Mouse (Mus musculus) thymus, adult 2 months (tissue): ENCODE results near the gene Rpap3. TPM values are rescaled to one million over a fixed set of nuclear protein-coding genes. Genes with fewer than 3 reads are reported as not detected.

Experiments used
- DNase-seq: peaks from one replicate; pipeline ENCODE4 v3.0.0; 2021
- H3K27ac ChIP-seq: fragments of 200-500 bp; 2 replicates; pipeline ENCODE4 v1.5.1; 2012; ENCODE audit warnings: low read length, control low read depth; ENCODE audit not compliant: control insufficient read depth, insufficient read depth
- H3K27me3 ChIP-seq: fragments of 200-500 bp; 2 replicates; pipeline ENCODE4 v1.6.1; 2012; ENCODE audit warnings: mild to moderate bottlenecking, low read length, moderate library complexity, mixed read lengths; ENCODE audit not compliant: control insufficient read depth, insufficient read depth
- H3K36me3 ChIP-seq: fragments of 200-500 bp; 2 replicates; pipeline ENCODE4 v1.6.1; 2012; ENCODE audit warnings: mild to moderate bottlenecking, low read length, moderate library complexity; ENCODE audit not compliant: control insufficient read depth, insufficient read depth
- H3K4me1 ChIP-seq: fragments of 200-500 bp; replicated peaks from 2 replicates; pipeline ENCODE4 v1.6.1; 2012; ENCODE audit warnings: low read length; ENCODE audit not compliant: control insufficient read depth, insufficient read depth
- H3K4me3 ChIP-seq: fragments of 200-500 bp; 2 replicates; pipeline ENCODE4 v1.5.1; 2012; ENCODE audit warnings: mild to moderate bottlenecking, low read length, control low read depth, moderate library complexity; ENCODE audit not compliant: control insufficient read depth, insufficient read depth
- CTCF ChIP-seq: fragments of 200-500 bp; IDR thresholded peaks from 2 replicates; pipeline ENCODE4 v1.5.1; 2012; ENCODE audit warnings: mild to moderate bottlenecking, control low read depth, low read length, moderate library complexity, borderline replicate concordance; ENCODE audit not compliant: control insufficient read depth, poor library complexity, insufficient read depth; ENCODE audit errors: extremely low read depth
- POLR2A ChIP-seq: fragments of 200-500 bp; IDR thresholded peaks from 2 replicates; pipeline ENCODE4 v1.6.1; 2012; ENCODE audit warnings: mild to moderate bottlenecking, low read length, control low read depth, moderate library complexity; ENCODE audit not compliant: control insufficient read depth, poor library complexity, insufficient read depth; ENCODE audit errors: extremely low read depth
- WGBS: fragments of 180-500 bp; shearing (Covaris S2); methylation state at CpG from one replicate; pipeline ENCODE4 v1.1.7; 2018; 5-methylcytosine and 5-hydroxymethylcytosine counted together
- polyA plus RNA-seq: library from polyadenylated mRNA; depleted of rRNA; stranded (reverse); fragments of >200 nt; gene quantifications from 2 replicates; pipeline ENCODE4 v1.2.3, GENCODE M21; 2012

Gene Rpap3
- polyA plus RNA-seq, 1 experiment: 6.0 TPM

DNA sequence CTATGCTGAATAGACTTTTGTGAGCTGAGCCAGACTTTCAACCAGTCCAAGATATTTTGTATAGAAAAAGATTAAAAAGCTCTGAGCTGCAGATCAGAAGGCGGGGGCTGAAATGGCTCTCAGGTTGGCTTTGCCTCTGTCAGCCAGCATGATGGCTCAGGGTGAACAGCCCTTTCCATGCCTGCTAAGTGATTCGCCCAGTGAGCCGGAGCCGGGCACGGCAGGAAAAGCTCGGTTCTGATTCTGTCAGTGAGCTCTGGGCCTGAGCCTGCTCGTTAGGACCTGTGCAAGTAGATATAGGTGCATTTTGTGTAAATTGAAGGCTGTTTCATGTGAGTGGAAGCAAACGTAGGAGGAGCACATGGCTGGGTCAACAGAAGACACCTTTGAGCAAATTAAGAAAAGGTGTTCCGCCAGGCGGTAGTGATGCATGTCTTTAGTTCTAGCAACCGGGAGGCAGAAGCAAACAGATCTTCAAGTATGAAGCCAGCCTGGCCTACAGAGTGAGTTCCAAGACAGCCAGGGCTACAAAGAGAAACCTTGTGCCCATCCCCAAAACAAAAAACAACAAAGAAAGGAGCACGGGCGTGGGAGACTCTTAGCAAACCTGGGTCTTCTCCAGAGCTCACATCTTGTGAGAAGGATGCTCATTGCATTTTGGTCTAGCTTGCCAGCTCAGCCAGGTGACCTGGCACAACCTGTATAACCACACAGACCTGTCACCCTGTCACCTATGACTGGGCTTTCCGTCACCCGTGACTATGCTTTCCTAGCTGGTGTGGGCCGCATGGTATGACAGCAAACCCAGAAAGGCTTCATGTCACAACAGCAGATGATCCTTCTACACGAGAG, 18.9 kb upstream of the Rpap3 start:
- Histone ChIP-seq H3K4me1 (peaks cover 90% of the 10 kb centered on the region), H3K27ac (peak overlapping the region; percentile 95), H3K36me3 (no peaks in the 10 kb centered on the region), H3K27me3 (no peaks in the 10 kb centered on the region), H3K4me3 (no peak overlapping the region)
- DNase-seq: no peak
- 73% methylated on average over 17 of the region's 17 CpGs for WGBS
- TF ChIP-seq POLR2A (no peak), CTCF (no peak)

DNA sequence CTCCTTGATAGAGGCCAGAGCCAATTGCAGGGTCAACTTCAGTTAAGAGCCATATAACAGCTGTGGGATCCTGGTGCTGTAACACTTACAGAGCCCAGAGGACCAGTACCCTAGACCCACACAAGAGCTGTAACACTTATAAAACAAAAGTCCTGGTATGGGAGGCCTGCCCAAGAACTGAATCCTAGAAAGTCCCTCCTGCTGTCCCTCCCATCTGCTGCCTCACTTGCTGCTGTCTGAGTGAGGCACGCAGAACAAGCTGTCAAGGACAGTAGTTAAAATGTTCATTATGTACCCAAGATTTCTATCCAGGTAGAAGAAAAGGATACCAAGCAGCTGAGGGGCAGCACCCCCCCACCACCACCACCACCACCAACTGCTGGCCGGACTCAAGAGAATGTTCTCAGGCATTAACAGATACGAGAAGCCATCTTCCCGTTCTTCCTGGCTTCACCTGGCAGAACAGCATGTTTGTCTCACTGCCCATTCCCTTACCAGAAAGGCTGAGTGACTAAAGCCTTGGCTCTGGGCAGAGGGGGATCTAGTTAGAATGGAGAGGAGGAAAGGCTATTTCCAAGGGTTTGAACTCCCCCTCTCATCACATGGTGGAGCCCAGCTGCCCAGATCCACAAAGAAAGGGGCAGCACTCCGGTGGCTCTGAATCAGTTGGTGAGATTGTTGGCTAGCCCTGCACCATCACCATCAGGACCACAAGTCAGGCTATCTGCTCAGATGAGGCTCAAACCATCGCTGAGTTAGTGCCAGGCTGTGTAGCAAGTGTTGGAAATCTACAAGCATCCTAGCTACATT, 18.1 kb upstream of the Rpap3 start:
- no peak for TF ChIP-seq CTCF
- no peak for TF ChIP-seq POLR2A
- WGBS: 88% methylated on average over 6 of the region's 6 CpGs
- Histone ChIP-seq H3K4me3 (no peak overlapping the region), H3K36me3 (peaks cover 5% of the 10 kb centered on the region; the same call in 1 of the 2 replicates), H3K27me3 (no peaks in the 10 kb centered on the region), H3K4me1 (peaks cover 88% of the 10 kb centered on the region), H3K27ac (peak overlapping the region; percentile 20; the same call in 1 of the 2 replicates)
- DNase-seq: no peak

GRCm38 (mm10) chr15:97721008-97721701, 15.5 kb upstream of the Rpap3 start:
- H3K27me3 ChIP-seq: no peaks in the 10 kb centered on the region

DNA sequence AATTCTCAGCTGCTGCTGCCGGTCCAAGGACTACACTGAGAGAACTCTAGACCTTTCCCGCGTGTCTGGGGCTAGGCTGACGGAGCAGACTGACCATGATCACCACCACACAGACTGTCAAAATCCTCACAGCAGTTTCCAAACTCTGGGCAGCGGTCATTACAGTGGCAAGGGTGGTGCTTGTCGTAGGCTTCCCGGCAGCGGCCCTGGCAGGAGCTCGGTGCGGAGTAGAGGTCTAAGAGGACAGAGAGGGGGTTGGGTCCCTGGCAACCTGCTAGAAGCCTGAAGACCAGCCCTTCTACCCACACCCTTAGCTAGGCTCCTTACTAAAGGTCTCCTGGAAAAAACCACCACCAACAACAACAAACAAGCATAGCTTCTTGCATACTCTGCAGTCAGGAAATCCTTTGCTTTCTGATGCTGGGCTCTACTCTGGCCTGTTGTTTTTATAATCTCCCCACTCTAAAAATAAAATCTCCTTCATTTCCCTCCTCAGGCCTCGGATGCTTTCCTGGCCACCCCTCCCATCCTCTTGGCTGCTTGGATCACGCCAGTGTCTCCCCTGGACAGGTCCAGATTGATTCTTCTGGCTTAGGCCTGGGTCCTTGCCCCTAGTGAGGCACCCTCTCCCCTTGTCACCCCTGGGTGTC, 14.5 kb upstream of the Rpap3 start:
- Histone ChIP-seq H3K36me3 (peaks cover 25% of the 10 kb centered on the region), H3K27me3 (no peaks in the 10 kb centered on the region), H3K27ac (peak overlapping the region; percentile 97), H3K4me3 (peak overlapping the region; percentile 98), H3K4me1 (peaks cover 72% of the 10 kb centered on the region)
- 71% methylated on average over 12 of the region's 12 CpGs for WGBS
- DNase-seq: no peak
- TF ChIP-seq CTCF (no peak), POLR2A (no peak)

More at GRCm38 (mm10) chr15:97721008-97721701, 15.5 kb upstream of the Rpap3 start:
- peak overlapping the region; percentile 97 for H3K27ac ChIP-seq
- TF ChIP-seq POLR2A: peak; percentile 62
- TF ChIP-seq CTCF: no peak
- DNase-seq: peak; percentile 79
- peaks cover 17% of the 10 kb centered on the region for H3K36me3 ChIP-seq
- WGBS: 7% methylated on average over 15 of the region's 15 CpGs
- peaks cover 76% of the 10 kb centered on the region for H3K4me1 ChIP-seq
- peak overlapping the region; percentile 3; the same call in 1 of the 2 replicates for H3K4me3 ChIP-seq

DNA sequence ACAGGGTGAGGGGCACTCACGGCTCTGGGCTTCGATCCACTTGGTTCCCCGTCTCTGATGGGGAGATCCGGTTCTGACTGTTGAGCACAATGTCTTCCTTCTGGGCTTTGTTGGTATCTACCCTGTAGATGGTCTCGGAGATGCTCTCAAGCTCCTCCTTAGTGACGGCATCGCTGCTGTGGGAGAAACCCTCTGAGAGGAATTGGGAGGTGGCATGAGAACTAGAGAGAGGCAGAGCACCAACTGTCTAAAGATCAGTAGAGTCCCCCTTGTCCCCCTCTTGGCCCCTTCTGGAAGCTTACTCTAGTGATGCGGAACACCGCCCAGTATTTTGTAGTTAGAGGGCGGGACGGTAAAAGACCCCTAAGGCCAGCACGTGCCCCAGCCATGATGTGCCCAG, 13.9 kb upstream of the Rpap3 start:
- peaks cover 68% of the 10 kb centered on the region for H3K4me1 ChIP-seq
- 58% methylated on average over 12 of the region's 12 CpGs for WGBS
- peak overlapping the region; percentile 98 for H3K4me3 ChIP-seq
- peaks cover 30% of the 10 kb centered on the region for H3K36me3 ChIP-seq
- H3K27me3 ChIP-seq: no peaks in the 10 kb centered on the region
- DNase-seq: no peak
- no peak for TF ChIP-seq CTCF
- no peak for TF ChIP-seq POLR2A
- peak overlapping the region; percentile 97 for H3K27ac ChIP-seq

DNA sequence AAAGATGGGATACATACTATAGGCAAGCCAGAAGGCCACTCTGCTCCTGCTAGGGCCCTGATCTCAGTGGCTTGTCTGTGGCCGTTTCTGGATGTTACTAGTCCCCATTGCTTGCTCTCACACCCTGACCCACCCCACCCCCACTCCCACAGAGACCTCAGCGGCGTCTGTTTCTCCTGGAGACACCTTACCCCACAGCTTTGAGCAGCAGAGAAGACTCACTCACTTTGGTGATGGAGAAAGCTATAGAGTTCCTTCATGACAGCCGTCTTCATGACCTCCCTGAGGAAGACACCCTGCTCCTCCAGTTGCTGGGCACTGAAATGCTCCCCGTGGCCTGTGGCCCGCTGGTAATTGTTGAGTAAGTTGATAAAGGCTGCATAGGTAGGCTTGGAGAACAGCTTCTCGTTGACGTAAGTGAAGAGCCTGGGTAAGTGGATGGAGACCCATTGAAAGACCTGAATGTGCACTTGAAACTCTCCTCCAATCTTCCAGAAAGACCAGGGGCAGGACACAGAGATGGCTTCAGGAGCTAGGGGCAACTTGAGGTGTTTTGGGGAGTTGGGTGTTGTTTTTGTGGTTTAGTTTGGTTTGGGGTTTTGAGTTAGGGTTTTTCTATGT, 13.0 kb upstream of the Rpap3 start:
- Histone ChIP-seq H3K4me1 (peaks cover 62% of the 10 kb centered on the region), H3K27ac (peak overlapping the region; percentile 97), H3K27me3 (no peaks in the 10 kb centered on the region), H3K36me3 (peaks cover 38% of the 10 kb centered on the region), H3K4me3 (peak overlapping the region; percentile 98)
- TF ChIP-seq CTCF: no peak
- no peak for TF ChIP-seq POLR2A
- peak; percentile 36 for DNase-seq
- 43% methylated on average over 8 of the region's 8 CpGs for WGBS
